In genomic region chr16:53201449-53201848, GRCm38 (mm10) we compare ENCODE assay signal across 25 mouse cellular contexts.
A peak's percentile ranks its signal among the peaks of the same experiment; 100 is the strongest.
DNase-seq lines count a peak whose midpoint lies in the region; ATAC-seq lines count a peak whose summit lies in the region.
"Had no signal": no experiment of that assay in that cellular context is flagged by ENCODE, and none has a peak within 500 bp of the region (broad histone marks: within the 10 kb centered on the region; RNA-seq: fewer than 3 reads in every experiment).

No protein-coding gene starts in this region.

- no peaks in the 10 kb centered on the region for H3K4me1 ChIP-seq in hindbrain, embryonic 10.5 days (replicated peaks)
- no peaks in the 10 kb centered on the region for H3K4me1 ChIP-seq in hindbrain, embryonic 11.5 days (replicated peaks; ENCODE audit: control insufficient read depth, insufficient read depth, low read length)
- no peaks in the 10 kb centered on the region for H3K4me1 ChIP-seq in midbrain, embryonic 14.5 days (ENCODE audit: control insufficient read depth, insufficient read depth, low read length)
- H3K4me1 ChIP-seq in midbrain, embryonic 13.5 days (replicated peaks): no peaks in the 10 kb centered on the region
- H3K4me1 ChIP-seq: embryonic facial prominence, embryonic 15.5 days; forebrain, embryonic 10.5 days; forebrain, embryonic 15.5 days; heart, embryonic 10.5 days; hindbrain, embryonic 15.5 days had no signal

- H3K4me3 ChIP-seq in hindbrain, embryonic 10.5 days: no peak overlapping the region
- H3K4me3 ChIP-seq in hindbrain, embryonic 11.5 days (ENCODE audit: low read depth, low read length): no peak overlapping the region
- H3K4me3 ChIP-seq in midbrain, embryonic 14.5 days (replicated peaks; ENCODE audit: low read depth, low read length): no peak overlapping the region
- no peak overlapping the region for H3K4me3 ChIP-seq in midbrain, embryonic 13.5 days (replicated peaks)
- H3K4me3 ChIP-seq: embryonic facial prominence, embryonic 15.5 days; erythroblast, embryonic 14.5 days; forebrain, embryonic 10.5 days; forebrain, embryonic 15.5 days; heart, embryonic 10.5 days; hindbrain, embryonic 15.5 days had no signal

- no peaks in the 10 kb centered on the region for H3K36me3 ChIP-seq in hindbrain, embryonic 10.5 days
- no peaks in the 10 kb centered on the region for H3K36me3 ChIP-seq in hindbrain, embryonic 11.5 days (ENCODE audit: control insufficient read depth, insufficient read depth, low read length)
- H3K36me3 ChIP-seq in midbrain, embryonic 14.5 days (ENCODE audit: control insufficient read depth, insufficient read depth, low read length): no peaks in the 10 kb centered on the region
- H3K36me3 ChIP-seq in midbrain, embryonic 13.5 days: no peaks in the 10 kb centered on the region
- H3K36me3 ChIP-seq: embryonic facial prominence, embryonic 15.5 days; forebrain, embryonic 10.5 days; forebrain, embryonic 15.5 days; G1E; heart, embryonic 10.5 days; hindbrain, embryonic 15.5 days had no signal

- H3K27me3 ChIP-seq in hindbrain, embryonic 10.5 days (ENCODE audit: insufficient read depth, poor library complexity, severe bottlenecking): no peaks in the 10 kb centered on the region
- no peaks in the 10 kb centered on the region for H3K27me3 ChIP-seq in hindbrain, embryonic 11.5 days (ENCODE audit: control insufficient read depth, insufficient read depth, low read length)
- H3K27me3 ChIP-seq in midbrain, embryonic 14.5 days (ENCODE audit: control insufficient read depth, insufficient read depth, low read length): no peaks in the 10 kb centered on the region
- H3K27me3 ChIP-seq in midbrain, embryonic 13.5 days: no peaks in the 10 kb centered on the region
- H3K27me3 ChIP-seq: embryonic facial prominence, embryonic 15.5 days; forebrain, embryonic 15.5 days; hindbrain, embryonic 15.5 days had no signal

- no peaks in the 10 kb centered on the region for H3K9me3 ChIP-seq in hindbrain, embryonic 10.5 days
- H3K9me3 ChIP-seq in hindbrain, embryonic 11.5 days (ENCODE audit: control insufficient read depth, low read length): no peaks in the 10 kb centered on the region
- H3K9me3 ChIP-seq in midbrain, embryonic 14.5 days (ENCODE audit: control insufficient read depth, low read length): no peaks in the 10 kb centered on the region
- H3K9me3 ChIP-seq in midbrain, embryonic 13.5 days: no peaks in the 10 kb centered on the region
- H3K9me3 ChIP-seq: embryonic facial prominence, embryonic 15.5 days; forebrain, embryonic 10.5 days; forebrain, embryonic 15.5 days; G1E; heart, embryonic 10.5 days; hindbrain, embryonic 15.5 days had no signal

- H3K9ac ChIP-seq in hindbrain, embryonic 11.5 days (ENCODE audit: low read depth, low read length): no peak overlapping the region
- H3K9ac ChIP-seq in midbrain, embryonic 14.5 days (replicated peaks; ENCODE audit: low read length): no peak overlapping the region
- no peak overlapping the region for H3K9ac ChIP-seq in midbrain, embryonic 13.5 days (replicated peaks)
- H3K9ac ChIP-seq: embryonic facial prominence, embryonic 15.5 days; forebrain, embryonic 15.5 days; hindbrain, embryonic 15.5 days had no signal

- 33% methylated on average over 1 of the region's 1 CpGs for WGBS in hindbrain, embryonic 10.5 days
- WGBS in hindbrain, embryonic 11.5 days: 40% methylated on average over 1 of the region's 1 CpGs
- WGBS in midbrain, embryonic 14.5 days: 20% methylated on average over 1 of the region's 1 CpGs
- WGBS in midbrain, embryonic 13.5 days: 21% methylated on average over 1 of the region's 1 CpGs

- ATAC-seq in hindbrain, embryonic 11.5 days (ENCODE audit: low FRiP score): no peak
- ATAC-seq in midbrain, embryonic 14.5 days (ENCODE audit: low FRiP score, low TSS enrichment): no peak
- no peak for ATAC-seq in midbrain, embryonic 13.5 days
- ATAC-seq: CD4-positive, CD25-positive, alpha-beta regulatory T cell, adult 4 months; forebrain, embryonic 15.5 days; inflammation-experienced regulatory T-cells, adult 6 months had no signal

- peak; percentile 5 for DNase-seq in embryo, embryonic 10 days (ENCODE audit: low spot score)
- no peak for DNase-seq in embryo, embryonic 9.5 days (ENCODE audit: extremely low spot score)
- DNase-seq in hindbrain, embryonic 10.5 days (ENCODE audit: low spot score): peak; percentile 2
- DNase-seq in hindbrain, embryonic 11.5 days (ENCODE audit: low spot score): no peak
- DNase-seq in midbrain, embryonic 14.5 days: peak; percentile 31
- no peak for DNase-seq in adrenal gland, postnatal 14 days
- DNase-seq: adrenal gland, adult 8-10 months; B cell, adult 2 months; cerebellum, adult 18-20 months; cerebellum, adult 9-11 months; cerebellum, postnatal 36 days; gastrocnemius, postnatal 10 days; heart, adult 18-20 months; heart, postnatal 10 days; heart, postnatal 4 days had no signal

- no peak overlapping the region for H3K27ac ChIP-seq in hindbrain, embryonic 10.5 days
- no peak overlapping the region for H3K27ac ChIP-seq in hindbrain, embryonic 11.5 days (ENCODE audit: low read depth, low read length)
- H3K27ac ChIP-seq in midbrain, embryonic 14.5 days (replicated peaks; ENCODE audit: low read depth, low read length): no peak overlapping the region
- H3K27ac ChIP-seq in midbrain, embryonic 13.5 days: no peak overlapping the region
- H3K27ac ChIP-seq: embryonic facial prominence, embryonic 15.5 days; forebrain, embryonic 10.5 days; forebrain, embryonic 15.5 days; heart, embryonic 10.5 days; hindbrain, embryonic 15.5 days had no signal

- no peak overlapping the region for H3K4me2 ChIP-seq in hindbrain, embryonic 11.5 days (replicated peaks; ENCODE audit: low read depth, low read length)
- no peak overlapping the region for H3K4me2 ChIP-seq in midbrain, embryonic 14.5 days (ENCODE audit: low read length)
- no peak overlapping the region for H3K4me2 ChIP-seq in midbrain, embryonic 13.5 days (replicated peaks)
- H3K4me2 ChIP-seq: embryonic facial prominence, embryonic 15.5 days; forebrain, embryonic 15.5 days; hindbrain, embryonic 15.5 days had no signal

Comparison
In these comparisons a context has a peak if more than half of its experiments do, and no peak if none do; other contexts are left out.
1. DNase-seq: peak in embryo, embryonic 10 days (single experiment), hindbrain, embryonic 10.5 days (single experiment) and midbrain, embryonic 14.5 days (single experiment); none in embryo, embryonic 9.5 days (single experiment), hindbrain, embryonic 11.5 days (single experiment) and adrenal gland, postnatal 14 days (single experiment).